Mouse (Mus musculus): ENCODE data around the gene Dok1. TPM values are rescaled to one million over a fixed set of nuclear protein-coding genes. Genes with fewer than 3 reads are reported as not detected.
A peak's percentile ranks its signal among the peaks of the same experiment; 100 is the strongest.

Dok1 gene
- polyA plus RNA-seq, 1 experiment from 2014 or later: 15.7 TPM

GRCm38 (mm10) chr6:83024421-83024820 is 8.8 kb downstream of the Dok1 start:
- H3K4me1 ChIP-seq (ENCODE audit: control insufficient read depth, low read depth, low read length): peaks cover 59% of the 10 kb centered on the region
- no peak for ATAC-seq (ENCODE audit: low read depth)
- H3K27ac ChIP-seq (ENCODE audit: low read length): peak overlapping the region; percentile 83
- 50% methylated on average over 4 of the region's 4 CpGs for WGBS (ENCODE audit: insufficient replicate concordance)
- H3K4me3 ChIP-seq (ENCODE audit: low read depth, low read length): no peak overlapping the region
- no peak overlapping the region for H3K4me2 ChIP-seq (ENCODE audit: low read depth, low read length)
- peak overlapping the region; percentile 3; the same call in 1 of the 2 replicates for H3K9ac ChIP-seq (ENCODE audit: low read depth, low read length)
- H3K36me3 ChIP-seq (ENCODE audit: control insufficient read depth, insufficient read depth): no peaks in the 10 kb centered on the region
- H3K27me3 ChIP-seq (ENCODE audit: control insufficient read depth, insufficient read depth, low read depth, low read length): no peaks in the 10 kb centered on the region
- no peaks in the 10 kb centered on the region for H3K9me3 ChIP-seq (replicated peaks; ENCODE audit: control insufficient read depth, low read length)

- Histone ChIP-seq H3K9me3 (replicated peaks; ENCODE audit: control insufficient read depth, low read length) (no peaks in the 10 kb centered on the region), H3K27me3 (ENCODE audit: control insufficient read depth, insufficient read depth, low read depth, low read length) (no peaks in the 10 kb centered on the region), H3K9ac (ENCODE audit: low read depth, low read length) (peak overlapping the region; percentile 3; the same call in 1 of the 2 replicates), H3K27ac (ENCODE audit: low read length) (peak overlapping the region; percentile 83), H3K36me3 (ENCODE audit: control insufficient read depth, insufficient read depth) (no peaks in the 10 kb centered on the region), H3K4me1 (ENCODE audit: control insufficient read depth, low read depth, low read length) (peaks cover 64% of the 10 kb centered on the region), H3K4me2 (ENCODE audit: low read depth, low read length) (no peak overlapping the region), H3K4me3 (ENCODE audit: low read depth, low read length) (no peak overlapping the region)
- ATAC-seq (ENCODE audit: low read depth): no peak
- WGBS (ENCODE audit: insufficient replicate concordance): 94% methylated on average over 2 of the region's 2 CpGs
Observed at GRCm38 (mm10) chr6:83023786-83024185, 9.5 kb downstream of the Dok1 start.

- Histone ChIP-seq H3K9me3 (replicated peaks; ENCODE audit: control insufficient read depth, low read length) (no peaks in the 10 kb centered on the region), H3K27me3 (ENCODE audit: control insufficient read depth, insufficient read depth, low read depth, low read length) (no peaks in the 10 kb centered on the region), H3K4me1 (ENCODE audit: control insufficient read depth, low read depth, low read length) (peaks cover 71% of the 10 kb centered on the region), H3K9ac (ENCODE audit: low read depth, low read length) (0 out of 2 replicates have a peak overlapping the region, but pooled peaks have one; percentile 25), H3K4me3 (ENCODE audit: low read depth, low read length) (no peak overlapping the region), H3K36me3 (ENCODE audit: control insufficient read depth, insufficient read depth) (no peaks in the 10 kb centered on the region), H3K27ac (ENCODE audit: low read length) (peak overlapping the region; percentile 83), H3K4me2 (ENCODE audit: low read depth, low read length) (peak overlapping the region; percentile 34)
- ATAC-seq (ENCODE audit: low read depth): peak; percentile 89
- 57% methylated on average over 9 of the region's 9 CpGs for WGBS (ENCODE audit: insufficient replicate concordance)
Observed at GRCm38 (mm10) chr6:83023008-83023407, 10.3 kb downstream of the Dok1 start.

GRCm38 (mm10) chr6:83020836-83021593 is 12.3 kb downstream of the Dok1 start:
- Histone ChIP-seq H3K9ac (ENCODE audit: low read depth, low read length) (peak overlapping the region; percentile 17; the same call in 1 of the 2 replicates), H3K27me3 (ENCODE audit: control insufficient read depth, insufficient read depth, low read depth, low read length) (no peaks in the 10 kb centered on the region), H3K4me3 (ENCODE audit: low read depth, low read length) (no peak overlapping the region), H3K27ac (ENCODE audit: low read length) (peak overlapping the region; percentile 83), H3K4me1 (ENCODE audit: control insufficient read depth, low read depth, low read length) (peaks cover 81% of the 10 kb centered on the region), H3K36me3 (ENCODE audit: control insufficient read depth, insufficient read depth) (no peaks in the 10 kb centered on the region), H3K4me2 (ENCODE audit: low read depth, low read length) (peak overlapping the region; percentile 31; the same call in 1 of the 2 replicates), H3K9me3 (replicated peaks; ENCODE audit: control insufficient read depth, low read length) (no peaks in the 10 kb centered on the region)
- 64% methylated on average over 4 of the region's 4 CpGs for WGBS (ENCODE audit: insufficient replicate concordance)
- ATAC-seq (ENCODE audit: low read depth): no peak

- ATAC-seq (ENCODE audit: low read depth): peak; percentile 61
- H3K4me1 ChIP-seq (ENCODE audit: control insufficient read depth, low read depth, low read length): peaks cover 88% of the 10 kb centered on the region
- peak overlapping the region; percentile 47 for H3K9ac ChIP-seq (ENCODE audit: low read depth, low read length)
- no peaks in the 10 kb centered on the region for H3K9me3 ChIP-seq (replicated peaks; ENCODE audit: control insufficient read depth, low read length)
- H3K4me2 ChIP-seq (ENCODE audit: low read depth, low read length): peak overlapping the region; percentile 31
- peak overlapping the region; percentile 83 for H3K27ac ChIP-seq (ENCODE audit: low read length)
- no peak overlapping the region for H3K4me3 ChIP-seq (ENCODE audit: low read depth, low read length)
- no peaks in the 10 kb centered on the region for H3K36me3 ChIP-seq (ENCODE audit: control insufficient read depth, insufficient read depth)
- WGBS (ENCODE audit: insufficient replicate concordance): 29% methylated on average over 6 of the region's 6 CpGs
- H3K27me3 ChIP-seq (ENCODE audit: control insufficient read depth, insufficient read depth, low read depth, low read length): no peaks in the 10 kb centered on the region
Observed at GRCm38 (mm10) chr6:83020121-83020520, 13.2 kb downstream of the Dok1 start.

- Histone ChIP-seq H3K9ac (ENCODE audit: low read depth, low read length) (no peak overlapping the region), H3K4me3 (ENCODE audit: low read depth, low read length) (no peak overlapping the region), H3K4me2 (ENCODE audit: low read depth, low read length) (no peak overlapping the region), H3K27me3 (ENCODE audit: control insufficient read depth, insufficient read depth, low read depth, low read length) (no peaks in the 10 kb centered on the region), H3K36me3 (ENCODE audit: control insufficient read depth, insufficient read depth) (no peaks in the 10 kb centered on the region), H3K4me1 (ENCODE audit: control insufficient read depth, low read depth, low read length) (peaks cover 86% of the 10 kb centered on the region), H3K9me3 (replicated peaks; ENCODE audit: control insufficient read depth, low read length) (no peaks in the 10 kb centered on the region), H3K27ac (ENCODE audit: low read length) (peak overlapping the region; percentile 83)
- ATAC-seq (ENCODE audit: low read depth): no peak
- WGBS (ENCODE audit: insufficient replicate concordance): 59% methylated on average over 3 of the region's 3 CpGs
Observed at GRCm38 (mm10) chr6:83019044-83019443, 14.2 kb downstream of the Dok1 start.

GRCm38 (mm10) chr6:83017190-83017589 is 16.1 kb downstream of the Dok1 start:
- no peak overlapping the region for H3K9ac ChIP-seq (ENCODE audit: low read depth, low read length)

GRCm38 (mm10) chr6:83015749-83016148 is 17.5 kb downstream of the Dok1 start:
- Histone ChIP-seq H3K9me3 (replicated peaks; ENCODE audit: control insufficient read depth, low read length) (no peaks in the 10 kb centered on the region), H3K27ac (ENCODE audit: low read length) (peak overlapping the region; percentile 98), H3K36me3 (ENCODE audit: control insufficient read depth, insufficient read depth) (no peaks in the 10 kb centered on the region), H3K4me1 (ENCODE audit: control insufficient read depth, low read depth, low read length) (peaks cover 81% of the 10 kb centered on the region), H3K4me2 (ENCODE audit: low read depth, low read length) (peak overlapping the region; percentile 69), H3K27me3 (ENCODE audit: control insufficient read depth, insufficient read depth, low read depth, low read length) (no peaks in the 10 kb centered on the region), H3K9ac (ENCODE audit: low read depth, low read length) (peak overlapping the region; percentile 55), H3K4me3 (ENCODE audit: low read depth, low read length) (peak overlapping the region; percentile 41)
- WGBS (ENCODE audit: insufficient replicate concordance): 64% methylated on average over 2 of the region's 2 CpGs
- ATAC-seq (ENCODE audit: low read depth): no peak

More at GRCm38 (mm10) chr6:83017190-83017589, 16.1 kb downstream of the Dok1 start:
- WGBS (ENCODE audit: insufficient replicate concordance): 70% methylated on average over 3 of the region's 3 CpGs
- no peak overlapping the region for H3K4me2 ChIP-seq (ENCODE audit: low read depth, low read length)
- H3K9me3 ChIP-seq (replicated peaks; ENCODE audit: control insufficient read depth, low read length): no peaks in the 10 kb centered on the region
- H3K4me3 ChIP-seq (ENCODE audit: low read depth, low read length): no peak overlapping the region
- H3K27ac ChIP-seq (ENCODE audit: low read length): peak overlapping the region; percentile 76
- H3K36me3 ChIP-seq (ENCODE audit: control insufficient read depth, insufficient read depth): no peaks in the 10 kb centered on the region
- no peak for ATAC-seq (ENCODE audit: low read depth)
- H3K27me3 ChIP-seq (ENCODE audit: control insufficient read depth, insufficient read depth, low read depth, low read length): no peaks in the 10 kb centered on the region
- peaks cover 83% of the 10 kb centered on the region for H3K4me1 ChIP-seq (ENCODE audit: control insufficient read depth, low read depth, low read length)
